23 mouse cellular contexts compared by ENCODE assay signal in the genomic region with DNA sequence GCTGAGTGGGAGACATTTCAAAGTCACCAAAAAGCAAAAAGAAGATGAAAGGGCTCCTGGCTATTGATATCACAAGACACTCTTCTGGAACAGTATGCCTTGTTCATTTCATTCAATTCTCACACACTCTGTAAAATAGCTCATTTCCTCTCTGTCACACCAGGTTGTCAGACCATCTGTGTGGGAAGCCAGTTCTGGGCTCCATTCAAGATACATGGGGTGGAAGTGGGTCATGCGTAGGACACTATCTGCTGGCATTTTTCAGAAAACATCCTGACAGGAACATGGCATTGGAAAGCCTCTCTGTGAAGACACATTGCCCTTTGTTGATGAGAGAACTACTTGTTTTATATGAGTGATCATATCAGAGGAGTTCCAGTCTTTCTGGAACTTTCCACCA.
DNase-seq lines count a peak whose midpoint lies in the region; ATAC-seq lines count a peak whose summit lies in the region.
"Had no signal": no experiment of that assay in that cellular context is flagged by ENCODE, and none has a peak within 500 bp of the region (broad histone marks: within the 10 kb centered on the region; RNA-seq: fewer than 3 reads in every experiment).

No protein-coding gene starts in this region.

- DNase-seq in cerebellum, postnatal 4 days (ENCODE audit: low spot score in 2 of 2) = no peak
- DNase-seq in midbrain, embryonic 14.5 days = no peak
- peak; percentile 74 to 83 for DNase-seq in cerebellum, postnatal 36 days
- DNase-seq in telencephalon, adult 2 months (ENCODE audit: low read depth, low spot score) = peak; percentile 40
- no peak for DNase-seq in ovary, postnatal 14 days (ENCODE audit: low spot score)
- no peak for DNase-seq in liver, embryonic 11.5 days (ENCODE audit: low spot score)
- DNase-seq: gastrocnemius, postnatal 36 days; kidney, postnatal 4 days; liver; lung, embryonic 14.5 days; right cerebral cortex, postnatal 25 days; thymus, postnatal 25 days had no signal

- H3K4me3 ChIP-seq in midbrain, embryonic 16.5 days (ENCODE audit: low read depth, low read length) = no peak overlapping the region
- no peak overlapping the region for H3K4me3 ChIP-seq in midbrain, embryonic 14.5 days (replicated peaks; ENCODE audit: low read depth, low read length)
- H3K4me3 ChIP-seq in liver, embryonic 11.5 days (ENCODE audit: low read depth, low read length) = no peak overlapping the region
- H3K4me3 ChIP-seq: embryonic facial prominence, embryonic 12.5 days; intestine, embryonic 15.5 days; neural tube, embryonic 12.5 days had no signal

- H3K27ac ChIP-seq in midbrain, embryonic 16.5 days (ENCODE audit: low read length) = no peak overlapping the region
- H3K27ac ChIP-seq in midbrain, embryonic 14.5 days (replicated peaks; ENCODE audit: low read depth, low read length) = no peak overlapping the region
- no peak overlapping the region for H3K27ac ChIP-seq in liver, embryonic 11.5 days (ENCODE audit: low read depth, low read length)
- H3K27ac ChIP-seq: embryonic facial prominence, embryonic 12.5 days; hindbrain, embryonic 14.5 days; intestine, embryonic 15.5 days; neural tube, embryonic 12.5 days; stomach, postnatal 0 days had no signal

- H3K36me3 ChIP-seq in midbrain, embryonic 16.5 days (ENCODE audit: control insufficient read depth, insufficient read depth, low read length) = no peaks in the 10 kb centered on the region
- no peaks in the 10 kb centered on the region for H3K36me3 ChIP-seq in midbrain, embryonic 14.5 days (ENCODE audit: control insufficient read depth, insufficient read depth, low read length)
- H3K36me3 ChIP-seq in liver, embryonic 11.5 days (ENCODE audit: control insufficient read depth, insufficient read depth, low read length) = no peaks in the 10 kb centered on the region
- H3K36me3 ChIP-seq: embryonic facial prominence, embryonic 12.5 days; G1E; intestine, embryonic 15.5 days; neural tube, embryonic 12.5 days had no signal

- H3K4me2 ChIP-seq in midbrain, embryonic 16.5 days (ENCODE audit: low read length) = no peak overlapping the region
- H3K4me2 ChIP-seq in midbrain, embryonic 14.5 days (ENCODE audit: low read length) = no peak overlapping the region
- H3K4me2 ChIP-seq in liver, embryonic 11.5 days = no peak overlapping the region
- H3K4me2 ChIP-seq: embryonic facial prominence, embryonic 12.5 days; heart, embryonic 11.5 days; hindbrain, embryonic 14.5 days; intestine, embryonic 15.5 days; lung, embryonic 14.5 days; neural tube, embryonic 12.5 days had no signal

- H3K9me3 ChIP-seq in midbrain, embryonic 16.5 days (replicated peaks; ENCODE audit: control insufficient read depth, low read length, poor library complexity, severe bottlenecking) = no peaks in the 10 kb centered on the region
- H3K9me3 ChIP-seq in midbrain, embryonic 14.5 days (ENCODE audit: control insufficient read depth, low read length) = no peaks in the 10 kb centered on the region
- H3K9me3 ChIP-seq in liver, embryonic 11.5 days (ENCODE audit: control insufficient read depth, low read length) = no peaks in the 10 kb centered on the region
- H3K9me3 ChIP-seq: embryonic facial prominence, embryonic 12.5 days; G1E; intestine, embryonic 15.5 days; neural tube, embryonic 12.5 days had no signal

- ATAC-seq in cerebellum, adult (ENCODE audit: insufficient number of reproducible peaks, low FRiP score, low TSS enrichment) = peak; percentile 89
- ATAC-seq in midbrain, embryonic 16.5 days = peak; percentile 39; the same call in 1 of the 2 replicates
- ATAC-seq in midbrain, embryonic 14.5 days (ENCODE audit: low FRiP score, low TSS enrichment) = no peak
- ATAC-seq in liver, embryonic 11.5 days (replicated peaks; ENCODE audit: low FRiP score) = no peak
- ATAC-seq: CD4-positive, CD25-positive, alpha-beta regulatory T cell, adult 4 months; forebrain, embryonic 16.5 days; intestine, embryonic 15.5 days had no signal

- no peaks in the 10 kb centered on the region for H3K27me3 ChIP-seq in midbrain, embryonic 16.5 days (ENCODE audit: control insufficient read depth, insufficient read depth, low read depth, low read length)
- no peaks in the 10 kb centered on the region for H3K27me3 ChIP-seq in midbrain, embryonic 14.5 days (ENCODE audit: control insufficient read depth, insufficient read depth, low read length)
- no peaks in the 10 kb centered on the region for H3K27me3 ChIP-seq in liver, embryonic 11.5 days (replicated peaks; ENCODE audit: control insufficient read depth, insufficient read depth, low read length)
- H3K27me3 ChIP-seq: embryonic facial prominence, embryonic 12.5 days; intestine, embryonic 15.5 days; neural tube, embryonic 12.5 days had no signal

- H3K4me1 ChIP-seq in midbrain, embryonic 16.5 days (ENCODE audit: control insufficient read depth, insufficient read depth, low read length) = peaks cover 5% of the 10 kb centered on the region; the same call in 1 of the 2 replicates
- H3K4me1 ChIP-seq in midbrain, embryonic 14.5 days (ENCODE audit: control insufficient read depth, insufficient read depth, low read length) = no peaks in the 10 kb centered on the region
- H3K4me1 ChIP-seq in liver, embryonic 11.5 days (replicated peaks; ENCODE audit: control insufficient read depth, insufficient read depth, low read length) = no peaks in the 10 kb centered on the region
- H3K4me1 ChIP-seq: embryonic facial prominence, embryonic 12.5 days; neural tube, embryonic 12.5 days had no signal

- 79% methylated on average over 1 of the region's 1 CpGs for WGBS in midbrain, embryonic 16.5 days
- WGBS in midbrain, embryonic 14.5 days = 95% methylated on average over 1 of the region's 1 CpGs
- 89% methylated on average over 1 of the region's 1 CpGs for WGBS in liver, embryonic 11.5 days

- no peak overlapping the region for H3K9ac ChIP-seq in midbrain, embryonic 16.5 days (ENCODE audit: low read depth, low read length)
- no peak overlapping the region for H3K9ac ChIP-seq in midbrain, embryonic 14.5 days (replicated peaks; ENCODE audit: low read length)
- H3K9ac ChIP-seq in liver, embryonic 11.5 days (ENCODE audit: low read depth, low read length) = no peak overlapping the region
- H3K9ac ChIP-seq: embryonic facial prominence, embryonic 12.5 days; hindbrain, embryonic 14.5 days; intestine, embryonic 15.5 days; lung, embryonic 14.5 days; neural tube, embryonic 12.5 days had no signal

Comparison
In these comparisons a context has a peak if more than half of its experiments do, and no peak if none do; other contexts are left out.
1. ATAC-seq: peak in cerebellum, adult (single experiment) and midbrain, embryonic 16.5 days (single experiment); none in midbrain, embryonic 14.5 days (single experiment) and liver, embryonic 11.5 days (single experiment).
2. DNase-seq: peak in cerebellum, postnatal 36 days (2 of 2) and telencephalon, adult 2 months (single experiment); none in cerebellum, postnatal 4 days (0 of 2), midbrain, embryonic 14.5 days (single experiment), ovary, postnatal 14 days (single experiment) and liver, embryonic 11.5 days (single experiment).